ENCODE assay signal across 8 mouse cellular contexts in genomic region chr3:57470326-57470725, GRCm38 (mm10). TPM values are rescaled to one million over a fixed set of nuclear protein-coding genes. Genes with fewer than 3 reads are reported as not detected.
DNase-seq lines count a peak whose midpoint lies in the region; ATAC-seq lines count a peak whose summit lies in the region.

No protein-coding gene starts in this region.

- peak overlapping the region; percentile 55 for H3K4me2 ChIP-seq in embryonic facial prominence, embryonic 13.5 days
- peak overlapping the region; percentile 51 for H3K4me2 ChIP-seq in lung, embryonic 16.5 days (ENCODE audit: low read depth, low read length)

- H3K9ac ChIP-seq in embryonic facial prominence, embryonic 13.5 days: peak overlapping the region; percentile 47; the same call in 1 of the 2 replicates
- peak overlapping the region; percentile 27 for H3K9ac ChIP-seq in lung, embryonic 16.5 days (ENCODE audit: low read length)

- no peaks in the 10 kb centered on the region for H3K9me3 ChIP-seq in embryonic facial prominence, embryonic 13.5 days
- no peaks in the 10 kb centered on the region for H3K9me3 ChIP-seq in heart, embryonic 10.5 days
- no peaks in the 10 kb centered on the region for H3K9me3 ChIP-seq in lung, embryonic 16.5 days (ENCODE audit: control insufficient read depth, low read length)

- H3K4me1 ChIP-seq in embryonic facial prominence, embryonic 13.5 days: peaks cover 30% of the 10 kb centered on the region
- peaks cover 25% of the 10 kb centered on the region for H3K4me1 ChIP-seq in heart, embryonic 10.5 days
- peaks cover 35% of the 10 kb centered on the region for H3K4me1 ChIP-seq in lung, embryonic 16.5 days (replicated peaks; ENCODE audit: control insufficient read depth, insufficient read depth, low read length)

- H3K27ac ChIP-seq in embryonic facial prominence, embryonic 13.5 days: peak overlapping the region; percentile 83
- H3K27ac ChIP-seq in heart, embryonic 10.5 days: peak overlapping the region; percentile 88
- peak overlapping the region; percentile 92 for H3K27ac ChIP-seq in lung, embryonic 16.5 days (ENCODE audit: low read length)

- H3K27me3 ChIP-seq in embryonic facial prominence, embryonic 13.5 days: no peaks in the 10 kb centered on the region
- H3K27me3 ChIP-seq in heart, embryonic 10.5 days (ENCODE audit: insufficient read depth, poor library complexity, severe bottlenecking): no peaks in the 10 kb centered on the region
- H3K27me3 ChIP-seq in lung, embryonic 16.5 days (ENCODE audit: control insufficient read depth, insufficient read depth, low read depth, low read length): no peaks in the 10 kb centered on the region

- no peak for ATAC-seq in embryonic facial prominence, embryonic 13.5 days (ENCODE audit: insufficient number of reproducible peaks, insufficient read depth, low FRiP score, low TSS enrichment, low read depth)
- peak; percentile 59 for ATAC-seq in lung, embryonic 16.5 days (ENCODE audit: low read depth)

- 18% methylated on average over 5 of the region's 5 CpGs for WGBS in embryonic facial prominence, embryonic 13.5 days
- WGBS in heart, embryonic 10.5 days: 32% methylated on average over 5 of the region's 5 CpGs
- 10% methylated on average over 5 of the region's 5 CpGs for WGBS in lung, embryonic 16.5 days

- no peaks in the 10 kb centered on the region for H3K36me3 ChIP-seq in embryonic facial prominence, embryonic 13.5 days
- H3K36me3 ChIP-seq in heart, embryonic 10.5 days: no peaks in the 10 kb centered on the region
- H3K36me3 ChIP-seq in lung, embryonic 16.5 days (ENCODE audit: control insufficient read depth, insufficient read depth, low read length): no peaks in the 10 kb centered on the region

- peak; percentile 38 for DNase-seq in ovary, adult 18-20 months (ENCODE audit: low spot score)
- no peak for DNase-seq in ovary, postnatal 10 days (ENCODE audit: low spot score)
- DNase-seq in heart, embryonic 10.5 days (ENCODE audit: low spot score): no peak
- peak; percentile 61 to 75 for DNase-seq in kidney, adult 8-10 months
- DNase-seq in retina, postnatal 7 days (ENCODE audit: low read depth, low spot score): peak; percentile 28
- DNase-seq in thymus, postnatal 4 days: no peak

- no peak overlapping the region for H3K4me3 ChIP-seq in embryonic facial prominence, embryonic 13.5 days
- no peak overlapping the region for H3K4me3 ChIP-seq in heart, embryonic 10.5 days
- H3K4me3 ChIP-seq in lung, embryonic 16.5 days (ENCODE audit: low read length): no peak overlapping the region

RNA-seq across cellular contexts. Expression of gene Tm4sf4, which starts 45.2 kb away (rescaled TPM):
- polyA plus RNA-seq in embryonic facial prominence, embryonic 13.5 days (2015; fragmentation: Nextera tagmentation; extraction: Ambion mirVana): 0.87 TPM in 1 of 2 replicates, not detected in the other
- 0.28 and 1.5 TPM in 2 replicates for polyA plus RNA-seq in heart, embryonic 10.5 days (2016; fragmentation: Nextera tagmentation; extraction: Ambion mirVana)
- polyA plus RNA-seq in lung, embryonic 16.5 days (2015; fragmentation: Nextera tagmentation; extraction: Ambion mirVana): 0.49 and 1.3 TPM in 2 replicates

Comparison
In these comparisons a context has a peak if more than half of its experiments do, and no peak if none do; other contexts are left out.
1. DNase-seq: peak in ovary, adult 18-20 months (single experiment), kidney, adult 8-10 months (2 of 2) and retina, postnatal 7 days (single experiment); none in ovary, postnatal 10 days (single experiment), heart, embryonic 10.5 days (single experiment) and thymus, postnatal 4 days (single experiment).
2. Peak in every context shown above with its lines, with median percentiles within 50 percentile points of each other: H3K27ac ChIP-seq.